Mouse (Mus musculus): ENCODE results near the gene Uncx. TPM values are rescaled to one million over a fixed set of nuclear protein-coding genes. Genes with fewer than 3 reads are reported as not detected.

Gene Uncx
- polyA plus RNA-seq, 1 experiment from 2014 or later = not detected

DNA sequence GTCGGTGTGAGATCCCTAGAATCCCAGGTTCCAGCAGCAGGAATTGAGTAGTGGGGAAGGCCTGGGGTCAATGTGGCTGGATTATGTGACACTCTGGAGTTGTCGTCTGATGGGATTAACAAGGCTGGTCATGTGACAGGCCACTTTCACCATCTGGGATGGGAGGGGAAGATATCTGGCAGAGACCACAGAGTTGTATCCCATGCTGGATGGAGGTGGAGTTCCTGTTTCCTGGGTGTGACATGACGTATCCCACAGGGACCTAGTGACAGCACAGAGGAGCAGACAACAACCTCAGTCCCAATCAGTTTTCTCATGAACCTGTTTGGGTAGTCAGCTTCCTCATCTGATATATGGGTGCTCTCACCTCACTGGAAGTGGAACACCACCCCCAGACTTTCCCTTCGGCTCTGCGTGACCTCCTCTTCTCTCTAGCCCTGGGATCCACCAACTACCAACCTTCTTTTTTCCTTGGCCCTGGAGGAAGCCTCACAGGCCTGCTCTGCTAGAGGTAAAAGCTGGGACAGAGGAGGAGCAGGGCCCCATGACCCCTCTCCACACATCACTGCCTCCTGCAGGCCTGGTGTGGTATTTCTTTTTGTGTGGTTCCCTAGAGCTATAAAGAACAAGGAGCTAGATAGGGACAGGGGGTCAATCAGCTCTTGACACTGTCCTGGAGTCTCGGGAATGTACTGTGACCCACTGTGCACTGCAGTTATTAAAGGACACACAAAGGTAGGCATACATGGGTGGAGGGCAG lies 23.5 kb downstream of the Uncx start:
- WGBS = 68% methylated on average over 6 of the region's 6 CpGs

GRCm38 (mm10) chr5:139568079-139568478 lies 24.8 kb downstream of the Uncx start:
- Histone ChIP-seq H3K36me3 (ENCODE audit: control insufficient read depth, insufficient read depth) (no peaks in the 10 kb centered on the region), H3K4me2 (replicated peaks; ENCODE audit: low read depth) (no peak overlapping the region), H3K9ac (ENCODE audit: low read depth, low read length) (no peak overlapping the region), H3K27ac (ENCODE audit: low read depth, low read length) (no peak overlapping the region), H3K27me3 (replicated peaks; ENCODE audit: control insufficient read depth, insufficient read depth, low read length) (peaks cover 53% of the 10 kb centered on the region), H3K9me3 (ENCODE audit: control insufficient read depth) (no peaks in the 10 kb centered on the region), H3K4me1 (replicated peaks; ENCODE audit: control insufficient read depth, insufficient read depth, low read length) (no peaks in the 10 kb centered on the region), H3K4me3 (ENCODE audit: low read depth, low read length) (no peak overlapping the region)
- ATAC-seq = no peak
- 44% methylated on average over 2 of the region's 2 CpGs for WGBS
- no peak for TF ChIP-seq CTCF (IDR thresholded peaks at IDR 0.05; ENCODE audit: low read depth)

More for the DNA sequence above, 23.5 kb downstream of the Uncx start:
- Histone ChIP-seq H3K9ac (ENCODE audit: low read depth, low read length) (no peak overlapping the region), H3K9me3 (ENCODE audit: control insufficient read depth) (no peaks in the 10 kb centered on the region), H3K4me1 (replicated peaks; ENCODE audit: control insufficient read depth, insufficient read depth, low read length) (no peaks in the 10 kb centered on the region), H3K36me3 (ENCODE audit: control insufficient read depth, insufficient read depth) (no peaks in the 10 kb centered on the region), H3K4me2 (replicated peaks; ENCODE audit: low read depth) (no peak overlapping the region), H3K27ac (ENCODE audit: low read depth, low read length) (no peak overlapping the region), H3K4me3 (ENCODE audit: low read depth, low read length) (no peak overlapping the region), H3K27me3 (replicated peaks; ENCODE audit: control insufficient read depth, insufficient read depth, low read length) (peaks cover 56% of the 10 kb centered on the region)
- TF ChIP-seq CTCF (IDR thresholded peaks at IDR 0.05; ENCODE audit: low read depth) = peak; percentile 47
- ATAC-seq = no peak

- 24% methylated on average over 7 of the region's 7 CpGs for WGBS
- no peaks in the 10 kb centered on the region for H3K9me3 ChIP-seq (ENCODE audit: control insufficient read depth)
- no peak overlapping the region for H3K27ac ChIP-seq (ENCODE audit: low read depth, low read length)
- no peak overlapping the region for H3K9ac ChIP-seq (ENCODE audit: low read depth, low read length)
- H3K4me2 ChIP-seq (replicated peaks; ENCODE audit: low read depth) = no peak overlapping the region
- no peaks in the 10 kb centered on the region for H3K4me1 ChIP-seq (replicated peaks; ENCODE audit: control insufficient read depth, insufficient read depth, low read length)
- ATAC-seq = no peak
- no peaks in the 10 kb centered on the region for H3K36me3 ChIP-seq (ENCODE audit: control insufficient read depth, insufficient read depth)
- peaks cover 24% of the 10 kb centered on the region for H3K27me3 ChIP-seq (replicated peaks; ENCODE audit: control insufficient read depth, insufficient read depth, low read length)
- H3K4me3 ChIP-seq (ENCODE audit: low read depth, low read length) = no peak overlapping the region
- no peak for TF ChIP-seq CTCF (IDR thresholded peaks at IDR 0.05; ENCODE audit: low read depth)
Measured at GRCm38 (mm10) chr5:139572526-139572925, 29.2 kb downstream of the Uncx start.

GRCm38 (mm10) chr5:139573606-139574311 lies 30.5 kb downstream of the Uncx start:
- Histone ChIP-seq H3K27ac (ENCODE audit: low read depth, low read length) (no peak overlapping the region), H3K4me1 (replicated peaks; ENCODE audit: control insufficient read depth, insufficient read depth, low read length) (no peaks in the 10 kb centered on the region), H3K27me3 (replicated peaks; ENCODE audit: control insufficient read depth, insufficient read depth, low read length) (peaks cover 17% of the 10 kb centered on the region; the same call in 1 of the 2 replicates), H3K36me3 (ENCODE audit: control insufficient read depth, insufficient read depth) (no peaks in the 10 kb centered on the region), H3K9ac (ENCODE audit: low read depth, low read length) (no peak overlapping the region), H3K4me3 (ENCODE audit: low read depth, low read length) (no peak overlapping the region), H3K9me3 (ENCODE audit: control insufficient read depth) (no peaks in the 10 kb centered on the region), H3K4me2 (replicated peaks; ENCODE audit: low read depth) (no peak overlapping the region)
- ATAC-seq = no peak
- WGBS = 73% methylated on average over 7 of the region's 7 CpGs
- TF ChIP-seq CTCF (IDR thresholded peaks at IDR 0.05; ENCODE audit: low read depth) = no peak

DNA sequence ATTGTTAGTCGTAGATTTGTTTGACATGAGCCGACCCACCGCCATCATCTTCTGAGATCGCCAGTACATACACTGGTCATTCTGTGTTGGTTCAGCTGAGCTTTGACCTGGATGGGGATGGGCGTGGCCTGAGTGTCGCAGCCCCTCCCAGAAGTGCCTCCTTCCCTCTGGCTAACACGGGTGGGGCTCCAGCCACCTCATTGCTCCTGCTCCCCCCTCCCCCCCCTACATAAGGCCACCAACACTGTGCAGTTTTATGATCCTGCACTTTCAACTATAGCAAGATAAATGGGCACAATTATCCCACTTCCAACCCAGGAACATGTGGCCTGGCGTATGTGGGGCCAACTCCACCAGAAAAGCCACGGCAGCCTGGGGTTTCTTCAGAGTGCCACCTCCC lies 31.8 kb downstream of the Uncx start:
- Histone ChIP-seq H3K36me3 (ENCODE audit: control insufficient read depth, insufficient read depth) (no peaks in the 10 kb centered on the region), H3K4me3 (ENCODE audit: low read depth, low read length) (no peak overlapping the region), H3K4me1 (replicated peaks; ENCODE audit: control insufficient read depth, insufficient read depth, low read length) (no peaks in the 10 kb centered on the region), H3K4me2 (replicated peaks; ENCODE audit: low read depth) (peak overlapping the region; percentile 33), H3K27me3 (replicated peaks; ENCODE audit: control insufficient read depth, insufficient read depth, low read length) (peaks cover 14% of the 10 kb centered on the region), H3K27ac (ENCODE audit: low read depth, low read length) (no peak overlapping the region), H3K9me3 (ENCODE audit: control insufficient read depth) (no peaks in the 10 kb centered on the region), H3K9ac (ENCODE audit: low read depth, low read length) (no peak overlapping the region)
- WGBS = 42% methylated on average over 9 of the region's 9 CpGs
- peak; percentile 67 for ATAC-seq
- TF ChIP-seq CTCF (IDR thresholded peaks at IDR 0.05; ENCODE audit: low read depth) = no peak

DNA sequence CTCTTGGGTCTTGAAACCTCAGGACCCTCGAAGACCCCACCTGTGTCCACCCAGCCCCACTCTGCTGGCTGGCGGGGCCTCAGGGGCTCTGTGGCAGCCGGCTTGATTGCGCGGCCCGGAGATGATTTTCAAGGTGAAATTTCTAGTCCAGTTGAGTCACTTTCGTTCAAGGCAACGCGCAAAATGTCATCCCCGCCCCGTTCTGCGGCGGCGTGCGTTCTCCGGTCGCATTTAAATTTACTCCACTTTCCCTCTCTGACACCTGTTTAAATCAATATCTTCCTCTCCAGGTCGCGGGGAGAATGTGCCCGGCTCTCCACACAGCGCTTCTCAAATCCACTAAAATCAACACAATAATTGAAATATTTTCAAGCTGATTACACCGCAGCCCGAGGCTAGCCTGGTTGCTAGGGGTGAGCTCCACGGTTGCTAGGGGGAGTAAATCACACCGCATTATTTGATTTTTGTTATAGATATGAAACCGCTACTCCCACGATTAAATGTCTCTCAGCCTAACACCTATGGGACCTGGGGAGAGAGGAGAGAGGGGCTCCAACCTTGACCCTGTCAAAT lies 37.0 kb downstream of the Uncx start:
- 22% methylated on average over 27 of the region's 27 CpGs for WGBS
- H3K9me3 ChIP-seq (ENCODE audit: control insufficient read depth) = no peaks in the 10 kb centered on the region
- peaks cover 49% of the 10 kb centered on the region for H3K27me3 ChIP-seq (replicated peaks; ENCODE audit: control insufficient read depth, insufficient read depth, low read length)
- no peaks in the 10 kb centered on the region for H3K36me3 ChIP-seq (ENCODE audit: control insufficient read depth, insufficient read depth)
- peak overlapping the region; percentile 12; the same call in 1 of the 2 replicates for H3K4me3 ChIP-seq (ENCODE audit: low read depth, low read length)
- ATAC-seq = no peak
- TF ChIP-seq CTCF (IDR thresholded peaks at IDR 0.05; ENCODE audit: low read depth) = no peak
- no peak overlapping the region for H3K9ac ChIP-seq (ENCODE audit: low read depth, low read length)
- H3K4me2 ChIP-seq (replicated peaks; ENCODE audit: low read depth) = no peak overlapping the region
- no peaks in the 10 kb centered on the region for H3K4me1 ChIP-seq (replicated peaks; ENCODE audit: control insufficient read depth, insufficient read depth, low read length)
- H3K27ac ChIP-seq (ENCODE audit: low read depth, low read length) = no peak overlapping the region

All from intestine, postnatal 0 days (tissue).